Comparison of ENCODE assay signal across 8 mouse cellular contexts in the genomic region with DNA sequence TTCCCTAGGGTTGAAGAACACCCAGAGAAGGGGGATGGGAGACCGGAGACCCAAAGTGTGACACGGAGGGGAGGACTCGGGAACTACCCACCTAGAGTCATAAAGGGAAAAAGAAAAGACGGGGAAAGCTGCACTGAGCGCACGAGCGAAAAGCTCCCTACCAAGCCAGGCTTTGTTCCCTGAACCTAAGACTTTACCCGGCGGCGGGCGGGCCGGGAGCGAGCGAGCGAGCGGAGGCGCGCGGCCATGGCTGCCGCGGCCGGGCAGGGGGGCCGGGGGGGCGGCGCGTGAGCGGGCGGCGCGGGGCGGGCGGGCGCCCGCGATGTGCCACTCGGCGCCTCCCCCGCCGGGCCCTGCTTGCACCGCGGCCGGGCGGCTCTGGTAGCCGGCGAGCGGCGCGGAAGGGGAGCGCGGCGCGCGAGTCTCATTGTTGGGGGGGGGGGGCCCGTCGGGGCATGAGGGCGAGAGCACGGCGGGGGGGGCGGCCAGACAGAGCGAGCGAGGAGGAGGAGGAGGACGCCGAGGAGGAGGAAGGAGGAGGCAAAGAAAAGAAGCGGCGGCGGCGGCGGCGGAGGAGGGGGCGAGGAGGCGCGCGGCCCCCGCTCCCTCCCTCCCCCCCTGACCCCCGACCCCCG. TPM values are rescaled to one million over a fixed set of nuclear protein-coding genes. Genes with fewer than 3 reads are reported as not detected.
DNase-seq lines count a peak whose midpoint lies in the region; ATAC-seq and TF ChIP-seq lines count a peak whose summit lies in the region.

Gene Mllt6 (plus strand): TSS at position 522 of the 635 bp plus-strand sequence.

- peak within 1 kb of the TSS; percentile 91 for H3K4me3 ChIP-seq in cerebellum, adult 2 months (replicated peaks; ENCODE audit: insufficient read depth, low read depth, low read length)
- peak within 1 kb of the TSS; percentile 91 for H3K4me3 ChIP-seq in hindbrain, embryonic 14.5 days (replicated peaks; ENCODE audit: low read length)

- peak within 1 kb of the TSS; percentile 72 for H3K4me2 ChIP-seq in hindbrain, embryonic 14.5 days (replicated peaks)

- ATAC-seq in Patski: peak; percentile 15
- peak; percentile 61 for ATAC-seq in hindbrain, embryonic 14.5 days (ENCODE audit: low FRiP score)

- H3K36me3 ChIP-seq in hindbrain, embryonic 14.5 days (replicated peaks; ENCODE audit: control insufficient read depth, insufficient read depth): peaks cover 10% of the 10 kb centered on the region

- TF ChIP-seq CTCF in Patski (IDR thresholded peaks at IDR 0.05): no peak
- TF ChIP-seq CTCF in cerebellum, adult 2 months (IDR thresholded peaks at IDR 0.05; ENCODE audit: borderline replicate concordance, insufficient read depth, low read depth, low read length): no peak

- POLR2A ChIA-PET in Patski (lab: Charles Lee): interaction anchor here (0.9 kb wide), 1 partner anchor 23 kb away, joined by 4 read pairs; the partner anchor contains the start of gene Cisd3

- TF ChIP-seq POLR2A in cerebellum, adult 2 months (IDR thresholded peaks at IDR 0.05; ENCODE audit: borderline replicate concordance, insufficient read depth, low read length): 0 out of 2 replicates have a peak, but pooled peaks have one; percentile 18

- DNase-seq in Patski (ENCODE audit: low read depth, low spot score): no peak
- peak; percentile 80 to 86 for DNase-seq in cerebellum, adult 2 months
- DNase-seq in gastrocnemius, adult 18-20 months (ENCODE audit: low spot score): peak; percentile 80
- peak; percentile 87 for DNase-seq in hindbrain, embryonic 14.5 days (ENCODE audit: low spot score)
- peak; percentile 68 to 71 for DNase-seq in layer of hippocampus, postnatal 36 days
- DNase-seq in lung, postnatal 4 days: peak; percentile 83 to 90
- DNase-seq in right cerebral cortex, postnatal 10 days (ENCODE audit: low spot score in 2 of 2): peak; percentile 80 to 86
- DNase-seq in yolk sac, embryonic 10.5 days (ENCODE audit: low spot score): peak; percentile 68

- peak within 1 kb of the TSS; percentile 49 for H3K27ac ChIP-seq in cerebellum, adult 2 months (ENCODE audit: insufficient read depth, low read length)
- peak within 1 kb of the TSS; percentile 82 for H3K27ac ChIP-seq in hindbrain, embryonic 14.5 days

- H3K27me3 ChIP-seq in Patski: no peaks in the 10 kb centered on the region
- H3K27me3 ChIP-seq in cerebellum, adult 2 months (ENCODE audit: control insufficient read depth, insufficient read depth, low read length): no peaks in the 10 kb centered on the region
- peaks cover 19% of the 10 kb centered on the region for H3K27me3 ChIP-seq in hindbrain, embryonic 14.5 days (ENCODE audit: control insufficient read depth, insufficient read depth, low read length)

- under 1% methylated on average over 40 of the region's 76 CpGs for WGBS in cerebellum, adult 2 months
- 0% methylated on average over 15 of the region's 76 CpGs for WGBS in hindbrain, embryonic 14.5 days

- in situ Hi-C loops in Patski (cut with MboI; ENCODE audit: low pct_unique_long_range_greater_than_20kb): no loop called here

- peaks cover 15% of the 10 kb centered on the region for H3K4me1 ChIP-seq in cerebellum, adult 2 months (ENCODE audit: control insufficient read depth, insufficient read depth, low read length)
- H3K4me1 ChIP-seq in hindbrain, embryonic 14.5 days (replicated peaks; ENCODE audit: control insufficient read depth, insufficient read depth, low read length): peaks cover 27% of the 10 kb centered on the region

- H3K9me3 ChIP-seq in hindbrain, embryonic 14.5 days (ENCODE audit: control insufficient read depth, low read length): no peaks in the 10 kb centered on the region

- CTCF ChIA-PET in Patski (lab: Charles Lee): interaction anchor here (0.9 to 1.0 kb wide), 2 partner anchors 18 to 146 kb away, joined by 3 read pairs; no protein-coding TSS in a partner anchor

- peak within 1 kb of the TSS; percentile 87 for H3K9ac ChIP-seq in hindbrain, embryonic 14.5 days

RNA-seq across cellular contexts. Expression of gene Mllt6, which starts in this region (rescaled TPM):
- 28.1 TPM for polyA plus RNA-seq in Patski (2021)
- polyA plus RNA-seq in cerebellum, adult 2 months (2012; rRNA removed): 68.4 and 69.3 TPM in 2 replicates
- total RNA-seq in gastrocnemius, adult 18-20 months (2021): 10 to 100 TPM; 44.1 to 51.0 TPM
- polyA plus RNA-seq in hindbrain, embryonic 14.5 days (2014; fragmentation: Nextera tagmentation; extraction: Ambion mirVana): 5.0 TPM in 2 replicates
- 100 to 1,000 TPM; 105 to 110 TPM for total RNA-seq in layer of hippocampus, postnatal 36 days (2021)
